Mouse (Mus musculus) spleen, adult 2 months (tissue): Measurements from ENCODE around the gene Zp3.

Source experiments
- CTCF ChIP-seq: fragments of 200-500 bp; IDR thresholded peaks from 2 replicates; pipeline ENCODE4 v1.5.1; 2011; ENCODE audit warnings: mild to moderate bottlenecking, inconsistent platforms; ENCODE audit not compliant: insufficient read depth, insufficient read length, insufficient replicate concordance; ENCODE audit errors: extremely low read depth
- POLR2A ChIP-seq: fragments of 200-500 bp; IDR thresholded peaks from 2 replicates; pipeline ENCODE4 v1.6.1; 2011; ENCODE audit warnings: low read depth, low read length, inconsistent platforms

DNA sequence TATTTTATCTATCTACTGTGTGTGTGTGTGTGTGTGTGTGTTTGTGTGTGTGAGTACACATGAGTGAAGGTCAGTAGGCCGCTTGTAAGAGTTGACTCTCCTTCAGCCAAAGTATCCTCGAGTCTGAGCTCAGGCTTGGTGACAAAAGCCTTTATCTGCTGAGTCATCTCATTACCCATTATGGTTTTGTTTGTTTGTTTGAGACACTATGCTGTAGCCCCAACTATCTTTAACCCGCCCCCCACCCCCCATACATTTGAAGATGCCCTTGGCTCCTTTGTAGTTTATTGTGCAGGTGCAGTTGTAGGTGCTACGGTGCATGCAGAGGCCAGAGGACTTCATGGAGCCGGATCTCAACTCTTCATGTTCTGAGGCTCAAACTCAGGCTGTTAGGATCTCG is 21.3 kb downstream of the Zp3 start:
- TF ChIP-seq POLR2A (no peak), CTCF (no peak)
